ENCODE assay signal across 17 mouse cellular contexts in genomic region chr10:9014810-9015505, GRCm38 (mm10).
DNase-seq lines count a peak whose midpoint lies in the region; ATAC-seq and TF ChIP-seq lines count a peak whose summit lies in the region.
"Had no signal": no experiment of that assay in that cellular context is flagged by ENCODE, and none has a peak within 500 bp of the region (broad histone marks: within the 10 kb centered on the region; RNA-seq: fewer than 3 reads in every experiment).

No protein-coding gene starts in this region.

- H3K9ac ChIP-seq in forebrain, embryonic 13.5 days: no peak overlapping the region
- no peak overlapping the region for H3K9ac ChIP-seq in intestine, embryonic 16.5 days (ENCODE audit: low read depth, low read length)
- H3K9ac ChIP-seq: limb, embryonic 13.5 days had no signal

- H3K27ac ChIP-seq in forebrain, embryonic 13.5 days: no peak overlapping the region
- no peak overlapping the region for H3K27ac ChIP-seq in forebrain, embryonic 10.5 days
- peak overlapping the region; percentile 70 for H3K27ac ChIP-seq in intestine, embryonic 16.5 days (ENCODE audit: low read length)
- H3K27ac ChIP-seq: heart, adult 2 months; left cerebral cortex, adult 2 months; limb, embryonic 13.5 days had no signal

- TF ChIP-seq CTCF in brain, embryonic 14.5 days (IDR thresholded peaks at IDR 0.05; ENCODE audit: borderline replicate concordance, extremely low read depth, insufficient read depth, insufficient read length): no peak

- TF ChIP-seq POLR2A in brain, embryonic 14.5 days (IDR thresholded peaks at IDR 0.05; ENCODE audit: borderline replicate concordance, extremely low read depth, insufficient read depth, insufficient read length, poor library complexity, severe bottlenecking): no peak

- no peaks in the 10 kb centered on the region for H3K9me3 ChIP-seq in forebrain, embryonic 13.5 days (replicated peaks)
- H3K9me3 ChIP-seq in forebrain, embryonic 10.5 days: no peaks in the 10 kb centered on the region
- H3K9me3 ChIP-seq in intestine, embryonic 16.5 days (ENCODE audit: control insufficient read depth, low read length): no peaks in the 10 kb centered on the region
- H3K9me3 ChIP-seq: limb, embryonic 13.5 days had no signal

- H3K4me3 ChIP-seq in forebrain, embryonic 13.5 days: no peak overlapping the region
- no peak overlapping the region for H3K4me3 ChIP-seq in forebrain, embryonic 10.5 days
- no peak overlapping the region for H3K4me3 ChIP-seq in intestine, embryonic 16.5 days (ENCODE audit: low read length)
- H3K4me3 ChIP-seq: heart, adult 2 months; left cerebral cortex, adult 2 months; limb, embryonic 13.5 days had no signal

- WGBS in forebrain, embryonic 13.5 days: 80% methylated on average over 11 of the region's 11 CpGs
- 90% methylated on average over 11 of the region's 11 CpGs for WGBS in forebrain, embryonic 10.5 days
- WGBS in intestine, embryonic 16.5 days: 56% methylated on average over 11 of the region's 11 CpGs

- no peak for DNase-seq in forebrain, embryonic 10.5 days (ENCODE audit: extremely low spot score, low spot score)
- DNase-seq in layer of hippocampus, adult 9-11 months: peak; percentile 17
- no peak for DNase-seq in layer of hippocampus, adult 8-10 months (ENCODE audit: low spot score in 2 of 2)
- peak; percentile 70 for DNase-seq in brain, embryonic 14.5 days (ENCODE audit: low read depth)
- no peak for DNase-seq in kidney, postnatal 36 days
- DNase-seq in T-cell, adult 2 months (ENCODE audit: low spot score): no peak
- DNase-seq: adrenal gland, postnatal 25 days; cerebellum, postnatal 14 days; gastrocnemius, postnatal 10 days; heart, adult 2 months; kidney, postnatal 14 days; midbrain, embryonic 14.5 days had no signal

- no peak overlapping the region for H3K4me2 ChIP-seq in forebrain, embryonic 13.5 days
- no peak overlapping the region for H3K4me2 ChIP-seq in intestine, embryonic 16.5 days (ENCODE audit: low read depth, low read length)
- H3K4me2 ChIP-seq: limb, embryonic 13.5 days had no signal

- H3K4me1 ChIP-seq in forebrain, embryonic 13.5 days: no peaks in the 10 kb centered on the region
- peaks cover 5% of the 10 kb centered on the region; the same call in 1 of the 2 replicates for H3K4me1 ChIP-seq in forebrain, embryonic 10.5 days
- no peaks in the 10 kb centered on the region for H3K4me1 ChIP-seq in intestine, embryonic 16.5 days (ENCODE audit: control insufficient read depth, insufficient read depth, low read length)

- H3K36me3 ChIP-seq in forebrain, embryonic 13.5 days (ENCODE audit: poor library complexity, severe bottlenecking): no peaks in the 10 kb centered on the region
- no peaks in the 10 kb centered on the region for H3K36me3 ChIP-seq in forebrain, embryonic 10.5 days (replicated peaks)
- H3K36me3 ChIP-seq in intestine, embryonic 16.5 days (ENCODE audit: control insufficient read depth, insufficient read depth, low read length): no peaks in the 10 kb centered on the region
- H3K36me3 ChIP-seq: limb, embryonic 13.5 days had no signal

- no peaks in the 10 kb centered on the region for H3K27me3 ChIP-seq in forebrain, embryonic 13.5 days
- no peaks in the 10 kb centered on the region for H3K27me3 ChIP-seq in forebrain, embryonic 10.5 days (ENCODE audit: poor library complexity, severe bottlenecking)
- no peaks in the 10 kb centered on the region for H3K27me3 ChIP-seq in intestine, embryonic 16.5 days (replicated peaks; ENCODE audit: control insufficient read depth, insufficient read depth, low read length)
- H3K27me3 ChIP-seq: limb, embryonic 13.5 days had no signal

- peak; percentile 62; the same call in 1 of the 2 replicates for ATAC-seq in forebrain, embryonic 13.5 days
- peak; percentile 71 for ATAC-seq in intestine, embryonic 16.5 days
- ATAC-seq: activated CD4-positive, CD25-positive, alpha-beta regulatory T cell, adult 4 months had no signal

Comparison
In these comparisons a context has a peak if more than half of its experiments do, and no peak if none do; other contexts are left out.
1. DNase-seq: peak in layer of hippocampus, adult 9-11 months (single experiment) and brain, embryonic 14.5 days (single experiment); none in forebrain, embryonic 10.5 days (single experiment), layer of hippocampus, adult 8-10 months (0 of 2), kidney, postnatal 36 days (0 of 2) and T-cell, adult 2 months (single experiment).